Mouse (Mus musculus): ENCODE results near the gene Scml4. TPM values are rescaled to one million over a fixed set of nuclear protein-coding genes. Genes with fewer than 3 reads are reported as not detected.

The Scml4 gene
- polyA plus RNA-seq, 1 experiment from 2014 or later: 1.4 TPM

DNA sequence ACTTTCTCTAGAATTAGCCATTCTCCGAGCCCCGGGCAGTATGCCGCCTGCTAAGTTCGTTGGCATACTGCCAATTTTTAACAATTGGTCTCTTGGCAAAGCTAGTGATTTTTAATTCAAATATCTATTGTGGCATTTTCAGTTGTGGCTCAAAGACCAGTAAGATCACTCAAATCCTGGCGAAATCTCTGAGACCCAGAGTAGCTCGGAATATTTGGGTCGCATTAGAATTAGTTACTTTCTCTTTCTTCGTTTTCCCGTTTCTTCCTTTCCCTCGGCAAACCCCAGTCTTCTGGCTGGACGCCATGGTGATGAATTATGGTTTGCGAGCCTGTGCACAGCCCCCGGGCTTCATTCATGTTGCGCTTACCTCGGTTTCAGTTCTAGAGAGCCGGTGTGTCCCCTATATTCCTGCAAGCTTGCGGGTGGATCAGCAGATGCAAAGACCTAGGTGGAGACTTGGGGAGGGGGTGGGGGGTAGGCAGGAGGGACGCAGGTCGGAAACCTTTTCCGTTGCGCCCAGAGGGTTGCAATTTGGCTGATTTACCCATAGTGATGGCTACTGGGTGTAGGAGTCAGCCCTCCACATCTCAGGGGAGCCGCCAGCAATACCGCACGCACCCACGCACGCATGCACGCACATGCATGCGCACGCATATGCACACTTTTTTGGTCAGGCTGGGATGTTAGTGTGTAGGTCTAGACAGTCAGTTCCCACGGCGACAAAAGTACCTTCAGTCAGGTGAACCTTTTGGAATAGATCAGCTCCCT, 3.6 kb downstream of the Scml4 start:
- DNase-seq (ENCODE audit: low spot score) (no peak), ATAC-seq (replicated peaks; ENCODE audit: low FRiP score) (peak; percentile 39; the same call in 1 of the 2 replicates)
- Histone ChIP-seq H3K9me3 (ENCODE audit: control insufficient read depth, low read length) (no peaks in the 10 kb centered on the region), H3K27me3 (ENCODE audit: control insufficient read depth, insufficient read depth, low read length) (peaks cover 15% of the 10 kb centered on the region), H3K27ac (ENCODE audit: low read depth, low read length) (no peak overlapping the region), H3K4me1 (replicated peaks; ENCODE audit: control insufficient read depth, insufficient read depth, low read length) (peaks cover 16% of the 10 kb centered on the region), H3K36me3 (ENCODE audit: control insufficient read depth, insufficient read depth, low read length) (no peaks in the 10 kb centered on the region), H3K4me2 (ENCODE audit: low read depth, low read length, severe bottlenecking) (peak overlapping the region; percentile 29), H3K9ac (ENCODE audit: low read length) (0 out of 2 replicates have a peak overlapping the region, but pooled peaks have one; percentile 5), H3K4me3 (ENCODE audit: low read depth, low read length) (no peak overlapping the region)
- 52% methylated on average over 31 of the region's 31 CpGs for WGBS

DNA sequence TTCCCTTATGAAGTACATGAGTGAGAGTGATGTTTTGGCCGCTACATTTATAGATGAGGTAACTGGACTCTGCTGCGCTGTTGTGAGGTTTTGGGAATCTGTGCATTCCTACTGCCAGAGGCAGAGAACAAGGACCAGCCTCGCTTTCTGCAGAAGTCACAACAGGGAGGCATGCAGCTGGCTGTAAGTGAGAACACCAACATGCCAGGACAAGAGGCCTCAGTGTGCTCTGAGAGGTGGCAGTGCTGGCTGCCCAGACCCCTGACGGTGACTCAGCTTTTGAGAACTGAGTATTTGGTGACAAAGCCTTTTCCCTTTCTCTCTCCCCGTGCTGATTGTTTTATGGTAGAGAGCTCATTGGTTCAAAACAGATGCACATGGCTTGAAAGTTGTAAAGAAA, 4.5 kb downstream of the Scml4 start:
- Histone ChIP-seq H3K4me2 (ENCODE audit: low read depth, low read length, severe bottlenecking) (no peak overlapping the region; the same call in 1 of the 2 replicates), H3K9ac (ENCODE audit: low read length) (0 out of 2 replicates have a peak overlapping the region, but pooled peaks have one; percentile 5), H3K36me3 (ENCODE audit: control insufficient read depth, insufficient read depth, low read length) (no peaks in the 10 kb centered on the region), H3K4me3 (ENCODE audit: low read depth, low read length) (no peak overlapping the region), H3K4me1 (replicated peaks; ENCODE audit: control insufficient read depth, insufficient read depth, low read length) (peaks cover 16% of the 10 kb centered on the region), H3K27me3 (ENCODE audit: control insufficient read depth, insufficient read depth, low read length) (peaks cover 15% of the 10 kb centered on the region), H3K9me3 (ENCODE audit: control insufficient read depth, low read length) (no peaks in the 10 kb centered on the region), H3K27ac (ENCODE audit: low read depth, low read length) (no peak overlapping the region)
- DNase-seq (ENCODE audit: low spot score): no peak
- 49% methylated on average over 5 of the region's 5 CpGs for WGBS
- ATAC-seq (replicated peaks; ENCODE audit: low FRiP score): no peak

DNA sequence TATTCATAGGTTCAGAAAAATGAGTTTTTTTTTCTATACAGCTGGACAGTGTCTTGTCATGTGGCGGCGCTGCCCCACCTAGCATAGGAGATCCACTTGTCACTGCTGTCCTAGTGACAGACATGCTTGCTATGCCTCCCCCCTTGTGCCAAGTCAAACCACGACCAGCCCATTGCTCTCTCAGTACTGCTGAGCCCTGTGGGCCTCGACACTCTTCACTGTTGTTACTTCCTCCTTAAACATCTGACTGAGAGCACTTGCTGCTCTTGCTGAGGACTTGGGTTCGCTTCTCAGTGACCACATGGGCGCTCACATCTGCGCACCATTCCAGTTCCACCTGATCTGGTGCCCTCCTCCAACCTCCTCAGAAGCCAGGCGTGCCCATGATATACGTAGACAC, 8.2 kb downstream of the Scml4 start:
- 89% methylated on average over 9 of the region's 9 CpGs for WGBS
- no peak overlapping the region for H3K27ac ChIP-seq (ENCODE audit: low read depth, low read length)
- no peak overlapping the region for H3K9ac ChIP-seq (ENCODE audit: low read length)
- H3K4me3 ChIP-seq (ENCODE audit: low read depth, low read length): no peak overlapping the region
- ATAC-seq (replicated peaks; ENCODE audit: low FRiP score): no peak
- no peak for DNase-seq (ENCODE audit: low spot score)
- H3K9me3 ChIP-seq (ENCODE audit: control insufficient read depth, low read length): no peaks in the 10 kb centered on the region
- no peaks in the 10 kb centered on the region for H3K36me3 ChIP-seq (ENCODE audit: control insufficient read depth, insufficient read depth, low read length)
- peaks cover 9% of the 10 kb centered on the region for H3K27me3 ChIP-seq (ENCODE audit: control insufficient read depth, insufficient read depth, low read length)
- H3K4me1 ChIP-seq (replicated peaks; ENCODE audit: control insufficient read depth, insufficient read depth, low read length): peaks cover 13% of the 10 kb centered on the region
- no peak overlapping the region for H3K4me2 ChIP-seq (ENCODE audit: low read depth, low read length, severe bottlenecking)

DNA sequence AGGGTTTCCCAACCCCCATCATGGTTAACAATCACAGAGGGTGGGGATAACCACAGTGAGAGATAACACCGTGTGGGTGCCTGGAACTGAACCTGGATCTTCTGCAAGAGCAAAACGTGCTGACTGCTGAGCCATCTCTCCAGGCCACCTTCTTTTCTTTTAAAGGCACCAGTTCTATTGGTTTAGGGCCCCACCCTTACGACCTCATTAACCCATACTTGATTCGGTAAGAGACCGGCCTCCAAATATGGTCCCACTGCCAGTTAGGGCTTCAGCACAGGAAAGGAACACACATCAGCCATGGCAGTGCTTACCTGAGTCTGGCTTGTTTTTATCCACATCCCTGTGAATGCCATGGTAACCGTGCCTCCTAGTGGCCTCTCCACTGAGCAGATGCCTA, 9.3 kb downstream of the Scml4 start:
- WGBS: 82% methylated on average over 6 of the region's 6 CpGs
- H3K9ac ChIP-seq (ENCODE audit: low read length): no peak overlapping the region
- DNase-seq (ENCODE audit: low spot score) (no peak), ATAC-seq (replicated peaks; ENCODE audit: low FRiP score) (no peak)
- no peak overlapping the region for H3K4me3 ChIP-seq (ENCODE audit: low read depth, low read length)
- peaks cover 6% of the 10 kb centered on the region; the same call in 1 of the 2 replicates for H3K4me1 ChIP-seq (replicated peaks; ENCODE audit: control insufficient read depth, insufficient read depth, low read length)
- H3K9me3 ChIP-seq (ENCODE audit: control insufficient read depth, low read length): no peaks in the 10 kb centered on the region
- no peaks in the 10 kb centered on the region for H3K36me3 ChIP-seq (ENCODE audit: control insufficient read depth, insufficient read depth, low read length)
- H3K27me3 ChIP-seq (ENCODE audit: control insufficient read depth, insufficient read depth, low read length): peaks cover 9% of the 10 kb centered on the region
- H3K4me2 ChIP-seq (ENCODE audit: low read depth, low read length, severe bottlenecking): no peak overlapping the region
- H3K27ac ChIP-seq (ENCODE audit: low read depth, low read length): no peak overlapping the region

DNA sequence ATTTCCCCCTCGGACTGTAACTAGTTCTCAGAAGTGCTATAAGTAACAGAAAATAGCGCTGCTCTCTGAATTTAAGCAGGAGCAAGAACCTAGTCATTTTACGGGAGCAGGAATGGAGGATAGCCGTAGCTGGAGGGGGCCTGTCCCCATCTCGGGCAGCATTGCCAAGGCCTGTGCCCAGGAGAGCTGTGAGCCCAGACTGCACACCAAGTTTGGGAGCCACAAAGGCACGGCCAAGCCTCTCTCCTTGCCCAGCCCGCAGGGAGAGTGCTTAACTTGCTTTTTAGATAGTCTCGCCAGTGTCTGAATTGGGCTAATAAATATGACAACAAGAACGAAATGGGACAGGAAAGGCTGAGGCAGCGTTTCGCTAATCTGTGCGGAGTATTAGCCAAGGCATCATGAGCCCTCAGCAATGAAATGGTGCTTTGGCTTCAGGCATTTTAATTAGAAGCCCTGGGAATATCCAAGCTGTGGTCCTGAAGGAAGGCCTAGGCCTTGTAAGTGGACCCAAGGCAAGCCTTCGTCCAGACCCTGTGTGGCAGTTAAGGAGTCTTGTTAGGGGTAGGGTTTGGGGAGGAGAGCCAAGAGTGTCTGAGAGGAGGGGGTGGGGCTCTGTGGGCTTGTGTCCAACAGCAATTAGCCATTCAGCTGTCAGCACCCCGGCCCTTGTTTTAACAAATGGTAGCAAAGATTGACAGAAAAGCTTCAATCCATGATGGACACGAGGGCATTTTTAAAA, 12.3 kb downstream of the Scml4 start:
- ATAC-seq (replicated peaks; ENCODE audit: low FRiP score) (no peak; the same call in 1 of the 2 replicates), DNase-seq (ENCODE audit: low spot score) (no peak)
- no peaks in the 10 kb centered on the region for H3K36me3 ChIP-seq (ENCODE audit: control insufficient read depth, insufficient read depth, low read length)
- H3K9me3 ChIP-seq (ENCODE audit: control insufficient read depth, low read length): no peaks in the 10 kb centered on the region
- H3K27me3 ChIP-seq (ENCODE audit: control insufficient read depth, insufficient read depth, low read length): no peaks in the 10 kb centered on the region; the same call in 1 of the 2 replicates
- H3K4me2 ChIP-seq (ENCODE audit: low read depth, low read length, severe bottlenecking): no peak overlapping the region
- H3K4me3 ChIP-seq (ENCODE audit: low read depth, low read length): no peak overlapping the region
- no peak overlapping the region for H3K27ac ChIP-seq (ENCODE audit: low read depth, low read length)
- whole genome bisulfite sequencing: 75% methylated on average over 15 of the region's 15 CpGs
- 0 out of 2 replicates have a peak, but pooled peaks cover 2% of the 10 kb centered on the region for H3K4me1 ChIP-seq (replicated peaks; ENCODE audit: control insufficient read depth, insufficient read depth, low read length)
- H3K9ac ChIP-seq (ENCODE audit: low read length): no peak overlapping the region

DNA sequence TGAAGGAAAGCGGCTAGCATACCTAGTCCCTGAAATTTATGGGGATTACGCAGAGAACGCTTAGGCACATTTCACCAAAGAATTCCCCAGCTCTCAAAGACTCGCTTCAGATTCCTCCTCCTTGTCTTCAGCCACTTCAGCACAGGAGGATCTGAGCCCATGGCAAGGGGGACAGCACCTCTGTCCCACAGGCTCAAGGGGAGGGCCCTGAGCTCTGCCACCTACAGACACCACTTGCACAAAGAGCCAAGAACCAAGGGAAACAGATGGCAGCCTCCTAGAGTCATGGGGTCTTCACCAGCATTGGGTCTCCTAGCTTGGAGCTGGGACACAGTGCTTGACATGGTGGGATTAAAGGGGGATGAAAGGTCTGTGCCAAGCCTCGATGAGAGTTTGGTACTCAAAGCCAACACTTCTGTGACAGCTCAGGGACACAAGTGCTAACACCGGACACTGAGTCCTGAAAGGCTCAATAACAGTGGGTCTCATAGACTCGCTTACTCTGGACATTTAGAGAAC, 13.0 kb downstream of the Scml4 start:
- H3K4me2 ChIP-seq (ENCODE audit: low read depth, low read length, severe bottlenecking): no peak overlapping the region
- DNase-seq (ENCODE audit: low spot score): no peak
- H3K9me3 ChIP-seq (ENCODE audit: control insufficient read depth, low read length): no peaks in the 10 kb centered on the region

DNA sequence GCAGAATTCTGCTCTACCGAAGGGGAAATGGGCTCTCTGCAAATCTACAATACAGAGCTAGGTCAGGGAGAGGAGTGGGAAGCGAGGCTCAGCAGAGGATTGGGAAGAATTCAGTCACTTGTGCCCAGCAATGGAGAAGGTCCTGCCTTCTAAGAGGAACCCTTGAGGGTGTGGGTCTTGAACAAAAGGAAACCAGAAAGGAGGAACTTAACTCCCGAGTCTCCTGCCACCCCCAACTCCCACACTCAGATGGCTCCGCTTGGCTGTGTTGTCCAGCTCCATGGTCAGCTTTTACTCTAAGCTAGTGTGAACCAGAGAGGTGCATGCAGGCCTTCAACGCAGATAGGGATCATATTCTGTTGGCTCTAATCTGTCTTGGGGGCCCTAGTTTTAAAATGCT, 16.0 kb downstream of the Scml4 start:
- Histone ChIP-seq H3K9me3 (ENCODE audit: control insufficient read depth, low read length) (no peaks in the 10 kb centered on the region), H3K4me3 (ENCODE audit: low read depth, low read length) (no peak overlapping the region), H3K9ac (ENCODE audit: low read length) (no peak overlapping the region), H3K4me1 (replicated peaks; ENCODE audit: control insufficient read depth, insufficient read depth, low read length) (0 out of 2 replicates have a peak, but pooled peaks cover 2% of the 10 kb centered on the region), H3K27me3 (ENCODE audit: control insufficient read depth, insufficient read depth, low read length) (no peaks in the 10 kb centered on the region), H3K4me2 (ENCODE audit: low read depth, low read length, severe bottlenecking) (no peak overlapping the region), H3K27ac (ENCODE audit: low read depth, low read length) (no peak overlapping the region), H3K36me3 (ENCODE audit: control insufficient read depth, insufficient read depth, low read length) (no peaks in the 10 kb centered on the region)
- WGBS: 81% methylated on average over 5 of the region's 5 CpGs
- DNase-seq (ENCODE audit: low spot score): no peak
- ATAC-seq (replicated peaks; ENCODE audit: low FRiP score): no peak

More for the DNA sequence above, 13.0 kb downstream of the Scml4 start:
- Histone ChIP-seq H3K4me3 (ENCODE audit: low read depth, low read length) (no peak overlapping the region), H3K27ac (ENCODE audit: low read depth, low read length) (no peak overlapping the region), H3K9ac (ENCODE audit: low read length) (no peak overlapping the region), H3K27me3 (ENCODE audit: control insufficient read depth, insufficient read depth, low read length) (no peaks in the 10 kb centered on the region), H3K4me1 (replicated peaks; ENCODE audit: control insufficient read depth, insufficient read depth, low read length) (0 out of 2 replicates have a peak, but pooled peaks cover 2% of the 10 kb centered on the region), H3K36me3 (ENCODE audit: control insufficient read depth, insufficient read depth, low read length) (no peaks in the 10 kb centered on the region)
- no peak for ATAC-seq (replicated peaks; ENCODE audit: low FRiP score)
- 70% methylated on average over 7 of the region's 7 CpGs for WGBS

DNA sequence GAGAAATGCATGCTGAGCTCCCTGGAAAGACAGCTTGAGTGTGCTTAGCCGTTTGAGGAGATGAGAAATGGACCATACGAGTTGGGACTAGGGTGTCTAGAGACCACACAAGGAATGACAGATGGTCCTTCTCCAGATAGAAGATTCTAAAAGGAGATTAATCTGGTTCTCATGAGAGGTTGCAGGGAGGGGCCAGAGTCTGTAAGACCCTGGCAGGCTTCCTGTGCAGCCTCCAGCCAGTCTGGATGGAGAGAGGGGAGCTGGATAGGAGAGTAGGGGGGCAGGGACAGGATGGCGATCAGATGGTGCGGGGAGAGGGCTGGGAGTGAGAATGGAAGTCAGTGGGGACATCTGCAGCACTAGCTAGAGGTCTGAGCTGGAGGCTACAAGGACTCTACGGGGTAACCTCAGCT, 19.1 kb downstream of the Scml4 start:
- H3K9me3 ChIP-seq (ENCODE audit: control insufficient read depth, low read length): no peaks in the 10 kb centered on the region
- 89% methylated on average over 5 of the region's 5 CpGs for WGBS
- no peak overlapping the region for H3K27ac ChIP-seq (ENCODE audit: low read depth, low read length)
- H3K27me3 ChIP-seq (ENCODE audit: control insufficient read depth, insufficient read depth, low read length): no peaks in the 10 kb centered on the region
- no peak overlapping the region for H3K4me3 ChIP-seq (ENCODE audit: low read depth, low read length)
- H3K4me1 ChIP-seq (replicated peaks; ENCODE audit: control insufficient read depth, insufficient read depth, low read length): no peaks in the 10 kb centered on the region
- H3K4me2 ChIP-seq (ENCODE audit: low read depth, low read length, severe bottlenecking): no peak overlapping the region
- ATAC-seq (replicated peaks; ENCODE audit: low FRiP score) (no peak), DNase-seq (ENCODE audit: low spot score) (no peak)
- H3K36me3 ChIP-seq (ENCODE audit: control insufficient read depth, insufficient read depth, low read length): no peaks in the 10 kb centered on the region
- no peak overlapping the region for H3K9ac ChIP-seq (ENCODE audit: low read length)

All from forebrain, embryonic 11.5 days (tissue).